Mouse (Mus musculus) 3134 (cell line): ENCODE measurements around the gene Knl1.

Experiments used
- DNase-seq: peaks from one replicate; pipeline ENCODE4 v3.0.0-alpha.2; 2011; ENCODE audit warnings: low spot score; ENCODE audit not compliant: insufficient read length; ENCODE audit errors: extremely low read depth

Knl1 gene

GRCm38 (mm10) chr2:119034656-119035396, 12.1 kb upstream of the Knl1 start, which contains the start of gene Rpusd2:
Gene Rpusd2, plus strand, starts transcription at chr2:119034790.
- peak; percentile 88 for DNase-seq

GRCm38 (mm10) chr2:119035397-119035745, 11.5 kb upstream of the Knl1 start:
- DNase-seq = no peak

DNA sequence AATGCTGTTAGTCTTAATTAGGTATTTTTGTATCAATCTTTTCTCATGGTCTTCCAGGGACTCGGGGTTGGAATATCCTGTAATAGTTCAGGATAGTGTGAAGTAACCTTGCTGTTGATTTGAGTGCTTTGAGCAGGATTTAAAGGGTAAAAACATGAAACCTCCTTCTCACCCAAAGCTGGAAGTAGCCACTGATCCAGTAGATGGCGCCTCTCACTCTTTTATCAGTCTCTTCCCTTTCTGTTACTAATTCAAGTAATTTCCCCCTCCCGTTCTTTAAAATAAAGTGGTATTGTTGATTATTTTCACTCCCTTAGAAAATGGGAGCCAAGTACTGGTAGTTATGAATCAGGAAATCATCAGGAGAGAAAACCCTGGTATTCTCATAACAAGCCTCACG, 6.0 kb upstream of the Knl1 start:
- DNase-seq = no peak

DNA sequence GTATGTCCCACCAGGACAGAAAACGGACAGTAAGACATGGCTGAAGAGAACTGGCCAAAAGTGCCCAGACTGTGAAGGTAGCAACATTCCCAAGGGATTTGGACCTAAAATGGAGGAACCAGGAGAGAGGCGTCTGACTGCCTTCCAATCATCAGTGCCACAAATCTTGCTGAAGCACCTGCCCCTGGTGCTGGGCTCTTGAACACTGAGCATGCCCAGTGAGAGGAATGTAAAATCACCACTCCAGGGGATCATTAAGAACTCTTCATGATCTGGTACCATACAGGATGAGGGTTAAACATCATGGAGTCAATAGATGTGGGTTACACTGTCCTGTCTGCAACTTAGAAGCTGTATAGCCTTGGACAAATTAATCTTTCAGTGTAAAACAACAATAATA, 1.8 kb upstream of the Knl1 start:
- DNase-seq = no peak

- DNase-seq = peak; percentile 18
Measured at GRCm38 (mm10) chr2:119047849-119048248, 930 bp downstream of the Knl1 start.

- DNase-seq = no peak
Measured at GRCm38 (mm10) chr2:119050132-119050650, 3.3 kb downstream of the Knl1 start.

DNA sequence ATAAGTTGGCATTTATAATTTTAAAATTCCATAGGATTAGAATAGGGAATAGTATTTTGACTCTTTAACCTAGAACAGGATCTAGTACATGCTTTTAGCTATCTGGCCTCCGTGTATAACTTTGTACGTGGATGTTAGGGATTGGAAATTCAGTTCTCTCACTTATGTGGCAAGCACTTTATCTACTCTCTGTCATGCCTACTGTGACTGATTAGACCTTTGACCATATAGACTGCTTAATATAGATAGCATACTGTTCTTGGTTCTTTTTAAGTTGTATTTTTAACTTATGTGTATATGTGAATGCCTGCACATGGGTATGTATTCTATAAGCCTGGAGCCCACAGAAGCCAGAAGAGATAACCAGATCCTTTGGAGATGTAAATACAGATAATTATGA, 13.2 kb downstream of the Knl1 start:
- no peak for DNase-seq

GRCm38 (mm10) chr2:119072397-119072796, 25.5 kb downstream of the Knl1 start:
- DNase-seq = no peak

- no peak for DNase-seq
Measured at GRCm38 (mm10) chr2:119086156-119086555, 39.2 kb downstream of the Knl1 start.

DNA sequence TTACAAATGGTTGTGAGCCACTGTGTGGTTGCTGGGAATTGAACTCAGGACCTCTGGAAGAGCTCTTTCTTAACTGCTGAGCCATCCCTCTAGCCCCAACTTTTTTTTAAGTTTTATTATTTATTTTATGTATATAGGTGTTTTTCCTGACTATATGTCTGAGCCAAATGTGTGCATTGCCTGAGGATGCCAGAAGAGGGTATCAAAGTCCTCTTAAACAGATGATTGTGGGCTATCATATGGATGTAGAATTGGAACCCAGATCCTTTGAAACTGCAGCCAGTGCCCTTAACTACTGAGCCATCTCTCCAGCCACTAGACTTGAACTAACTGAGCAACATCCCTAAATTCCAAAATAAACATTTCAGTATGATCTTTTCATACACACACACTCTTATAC, 54.6 kb downstream of the Knl1 start:
- DNase-seq = no peak

DNA sequence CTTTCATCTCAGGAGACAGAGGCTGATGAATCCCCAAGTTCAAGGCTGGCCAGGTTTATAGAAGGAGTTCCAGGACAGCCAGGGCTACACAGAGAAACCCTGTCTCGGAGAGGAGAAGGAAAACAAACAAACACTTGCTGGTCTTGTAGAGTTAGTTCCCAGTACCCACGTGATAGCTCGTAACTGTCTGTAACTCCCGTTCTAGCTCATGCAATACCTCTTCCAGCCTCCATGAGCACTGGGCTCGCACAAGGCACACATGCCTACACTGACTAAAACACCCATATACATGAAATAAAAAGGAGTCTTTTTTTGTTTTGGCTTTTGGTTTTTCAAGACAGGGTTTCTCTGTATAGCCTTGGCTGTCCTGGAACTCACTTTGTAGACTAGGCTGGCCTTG, 59.7 kb downstream of the Knl1 start:
- DNase-seq = no peak

GRCm38 (mm10) chr2:119108554-119108953, 61.6 kb downstream of the Knl1 start:
- no peak for DNase-seq

GRCm38 (mm10) chr2:119111060-119111459, 64.1 kb downstream of the Knl1 start:
- DNase-seq = no peak

- DNase-seq = peak; percentile 89
Measured at GRCm38 (mm10) chr2:119112438-119113112, 65.7 kb downstream of the Knl1 start, which contains the start of gene Rad51. Gene Rad51, plus strand, starts transcription at chr2:119112793.

- DNase-seq = peak; percentile 30
Measured at GRCm38 (mm10) chr2:119113121-119113925, 66.4 kb downstream of the Knl1 start.

DNA sequence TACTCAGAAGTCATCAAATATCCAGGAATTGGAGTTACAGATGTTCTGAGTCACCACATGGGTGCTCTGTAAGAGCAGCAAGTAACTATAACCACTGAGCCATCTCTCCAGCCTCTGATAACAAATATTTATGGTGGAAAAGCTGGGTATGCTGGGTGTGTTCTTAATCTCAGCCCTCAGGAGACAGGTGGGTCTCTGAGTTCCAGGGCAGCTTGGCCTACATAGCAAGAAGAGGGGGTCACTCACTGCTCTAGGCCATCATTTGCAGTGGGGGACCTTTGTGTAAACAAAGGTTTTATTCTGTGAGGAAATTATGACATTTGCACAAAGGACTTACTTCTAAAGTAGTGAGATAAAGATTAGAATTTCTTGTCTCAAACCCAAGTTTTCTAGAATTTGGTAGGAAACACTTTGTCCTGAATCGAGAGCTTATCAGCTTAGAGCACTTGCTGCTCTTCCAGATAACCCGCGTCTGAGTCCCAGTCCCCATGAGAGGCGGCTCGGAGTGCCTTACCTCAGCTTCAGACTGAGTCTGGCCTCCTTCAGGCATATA, 89.5 kb downstream of the Knl1 start:
- no peak for DNase-seq

GRCm38 (mm10) chr2:119145199-119145598, 98.3 kb downstream of the Knl1 start:
- DNase-seq = no peak

DNA sequence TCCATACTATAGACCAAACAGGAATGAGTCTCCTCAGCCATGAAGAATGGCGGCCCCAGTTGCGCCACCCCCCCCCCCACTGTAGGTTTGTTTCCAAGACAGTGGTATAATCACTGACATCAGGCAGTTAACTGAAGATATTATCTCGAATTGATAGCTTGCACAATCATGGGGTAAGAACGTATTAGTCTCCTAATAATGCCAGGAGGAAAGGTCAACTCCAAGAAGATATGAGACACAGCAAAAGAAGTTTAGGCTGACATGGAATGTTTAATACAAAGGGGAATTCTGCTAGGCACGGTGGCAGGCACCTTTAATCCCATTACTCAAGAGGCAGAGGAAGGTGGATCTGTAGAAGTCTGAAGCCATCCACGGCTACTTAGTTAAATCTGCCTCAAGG, 99.5 kb downstream of the Knl1 start:
- no peak for DNase-seq

DNA sequence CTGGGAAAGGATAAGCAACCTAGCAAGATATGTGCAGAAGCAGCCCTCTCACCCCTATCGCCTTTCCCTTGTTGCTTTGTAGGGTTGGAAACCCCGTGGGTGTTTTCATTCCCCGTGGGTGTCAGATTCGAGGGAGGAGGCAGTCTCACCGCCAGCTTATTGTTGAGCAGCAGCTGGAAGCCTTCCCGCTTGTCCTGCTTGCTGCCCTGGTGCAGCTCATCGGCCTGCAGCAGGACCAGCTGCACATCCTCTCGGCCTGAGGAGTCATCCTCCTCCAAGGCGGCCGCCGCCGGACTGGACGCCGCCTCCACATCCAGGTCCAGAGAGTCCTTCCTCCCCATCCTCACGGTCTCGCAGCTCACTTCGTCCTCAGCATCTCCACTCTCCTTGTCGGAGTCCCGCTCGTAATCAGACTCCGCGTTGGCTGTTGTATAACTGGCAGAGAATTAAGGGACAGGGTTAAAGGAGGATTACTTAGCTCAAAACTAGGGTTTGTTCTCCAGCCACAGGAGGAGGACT, 100.3 kb downstream of the Knl1 start:
- DNase-seq = no peak

GRCm38 (mm10) chr2:119147775-119148174, 100.9 kb downstream of the Knl1 start:
- DNase-seq = no peak

GRCm38 (mm10) chr2:119152255-119152654, 105.3 kb downstream of the Knl1 start:
- DNase-seq = no peak
